Mouse (Mus musculus) hindbrain, embryonic 16.5 days (tissue): ENCODE data around the gene Spef1. TPM values are rescaled to one million over a fixed set of nuclear protein-coding genes. Genes with fewer than 3 reads are reported as not detected.

ENCODE experiments used
- ATAC-seq: fragments of 200-750 bp; cut with Nextera tagmentation; 2 replicates; pipeline ENCODE4 v1.8.0; 2017; ENCODE audit warnings: moderate TSS enrichment, moderate library complexity
- H3K27ac ChIP-seq: fragments of 300-500 bp; sonication (generic); 2 replicates; pipeline ENCODE4 v1.5.1; 2014; ENCODE audit warnings: low read depth, mild to moderate bottlenecking, control low read depth, low read length, moderate library complexity
- H3K27me3 ChIP-seq: fragments of 300-500 bp; sonication (generic); replicated peaks from 2 replicates; pipeline ENCODE4 v1.6.1; 2014; ENCODE audit warnings: low read length; ENCODE audit not compliant: control insufficient read depth, insufficient read depth
- H3K36me3 ChIP-seq: fragments of 300-500 bp; sonication (generic); 2 replicates; pipeline ENCODE4 v1.6.1; 2014; ENCODE audit warnings: mild to moderate bottlenecking, low read length, moderate library complexity, mixed read lengths; ENCODE audit not compliant: control insufficient read depth, insufficient read depth
- H3K4me1 ChIP-seq: fragments of 300-500 bp; sonication (generic); 2 replicates; pipeline ENCODE4 v1.6.1; 2014; ENCODE audit warnings: low read depth, low read length; ENCODE audit not compliant: control insufficient read depth, insufficient read depth
- H3K4me2 ChIP-seq: fragments of 300-500 bp; sonication (generic); 2 replicates; pipeline ENCODE4 v1.6.1; 2014; ENCODE audit warnings: mild to moderate bottlenecking, low read length, control low read depth, moderate library complexity
- H3K4me3 ChIP-seq: fragments of 300-500 bp; sonication (generic); 2 replicates; pipeline ENCODE4 v1.5.1; 2014; ENCODE audit warnings: mild to moderate bottlenecking, low read length, control low read depth, moderate library complexity
- H3K9ac ChIP-seq: fragments of 300-500 bp; sonication (generic); 2 replicates; pipeline ENCODE4 v1.6.1; 2014; ENCODE audit warnings: low read depth, mild to moderate bottlenecking, control low read depth, low read length, moderate library complexity
- H3K9me3 ChIP-seq: fragments of 300-500 bp; sonication (generic); 2 replicates; pipeline ENCODE4 v1.6.1; 2014; ENCODE audit warnings: mild to moderate bottlenecking, low read length, moderate library complexity; ENCODE audit not compliant: control insufficient read depth
- WGBS: fragments of 180-500 bp; shearing (Covaris S2); extraction: QIAGEN DNeasy Blood & Tissue Kit; methylation state at CpG from one replicate; pipeline ENCODE4 v1.1.7; 2014; 5-methylcytosine and 5-hydroxymethylcytosine counted together
- polyA plus RNA-seq: library from polyadenylated mRNA; unstranded; fragments of >200 nt; fragmentation: Nextera tagmentation; extraction: Ambion mirVana; gene quantifications from 2 replicates; pipeline ENCODE4 v1.2.1, GENCODE M21; 2015

The Spef1 gene
- polyA plus RNA-seq, 1 experiment from 2014 or later: 8.0 TPM

- no peak overlapping the region for H3K4me2 ChIP-seq
- H3K9ac ChIP-seq: no peak overlapping the region
- H3K27me3 ChIP-seq: no peaks in the 10 kb centered on the region
- H3K27ac ChIP-seq: no peak overlapping the region
- 86% methylated on average over 8 of the region's 8 CpGs for WGBS
- H3K4me3 ChIP-seq: no peak overlapping the region
- no peaks in the 10 kb centered on the region for H3K9me3 ChIP-seq
- H3K36me3 ChIP-seq: no peaks in the 10 kb centered on the region
- ATAC-seq: no peak
- H3K4me1 ChIP-seq: no peaks in the 10 kb centered on the region
These were observed 52.2 kb downstream of the Spef1 start for GRCm38 (mm10) chr2:131134826-131135400.

GRCm38 (mm10) chr2:131134381-131134780, 52.7 kb downstream of the Spef1 start:
- no peak overlapping the region for H3K9ac ChIP-seq
- no peaks in the 10 kb centered on the region for H3K27me3 ChIP-seq
- no peak overlapping the region for H3K27ac ChIP-seq
- no peaks in the 10 kb centered on the region for H3K4me1 ChIP-seq
- H3K36me3 ChIP-seq: no peaks in the 10 kb centered on the region
- no peak overlapping the region for H3K4me3 ChIP-seq
- H3K4me2 ChIP-seq: no peak overlapping the region
- no peak; the same call in 1 of the 2 replicates for ATAC-seq
- WGBS: 67% methylated on average over 1 of the region's 1 CpGs
- H3K9me3 ChIP-seq: no peaks in the 10 kb centered on the region

GRCm38 (mm10) chr2:131132930-131133547, 54.0 kb downstream of the Spef1 start, which contains the start of gene Gm11037:
Gene Gm11037, plus strand, starts transcription at chr2:131133497.
- Histone ChIP-seq H3K4me3 (no peak within 1 kb of the TSS), H3K4me2 (no peak within 1 kb of the TSS), H3K27me3 (no peaks in the 10 kb centered on the region), H3K9ac (no peak within 1 kb of the TSS), H3K4me1 (no peaks in the 10 kb centered on the region), H3K36me3 (no peaks in the 10 kb centered on the region), H3K9me3 (no peaks in the 10 kb centered on the region), H3K27ac (no peak within 1 kb of the TSS)
- ATAC-seq: no peak
- 82% methylated on average over 9 of the region's 9 CpGs for WGBS

GRCm38 (mm10) chr2:131132111-131132888, 54.8 kb downstream of the Spef1 start:
- no peak for ATAC-seq
- no peak overlapping the region for H3K4me2 ChIP-seq
- no peak overlapping the region for H3K9ac ChIP-seq
- no peak overlapping the region for H3K4me3 ChIP-seq
- no peaks in the 10 kb centered on the region for H3K9me3 ChIP-seq
- H3K27me3 ChIP-seq: no peaks in the 10 kb centered on the region
- H3K36me3 ChIP-seq: no peaks in the 10 kb centered on the region
- H3K4me1 ChIP-seq: peaks cover 2% of the 10 kb centered on the region
- H3K27ac ChIP-seq: no peak overlapping the region
- 84% methylated on average over 10 of the region's 10 CpGs for WGBS

DNA sequence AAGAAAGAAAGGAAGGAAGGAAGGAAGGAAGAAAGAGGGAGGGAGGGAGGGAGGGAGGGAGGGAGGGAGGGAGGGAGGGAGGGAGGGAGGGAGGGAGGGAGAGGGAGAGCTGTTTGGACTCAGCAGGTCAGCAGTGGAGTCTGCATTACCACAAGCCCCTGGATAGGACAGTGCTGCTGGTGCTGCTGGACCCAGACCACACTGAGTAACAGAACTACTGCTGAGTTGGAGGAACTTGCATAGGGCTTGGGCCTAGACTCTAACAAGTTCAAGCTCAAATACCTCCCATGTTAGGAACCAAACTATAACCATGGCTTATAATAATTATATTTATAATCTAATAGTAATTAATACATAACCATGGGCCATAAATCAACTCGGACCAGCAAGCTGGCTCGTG, 56.2 kb downstream of the Spef1 start:
- WGBS: 80% methylated on average over 2 of the region's 2 CpGs
- no peaks in the 10 kb centered on the region for H3K27me3 ChIP-seq
- ATAC-seq: no peak
- no peak overlapping the region for H3K4me2 ChIP-seq
- peaks cover 7% of the 10 kb centered on the region for H3K4me1 ChIP-seq
- H3K36me3 ChIP-seq: no peaks in the 10 kb centered on the region
- H3K9ac ChIP-seq: no peak overlapping the region
- no peak overlapping the region for H3K27ac ChIP-seq
- no peaks in the 10 kb centered on the region for H3K9me3 ChIP-seq
- no peak overlapping the region for H3K4me3 ChIP-seq

- ATAC-seq: no peak
- H3K36me3 ChIP-seq: no peaks in the 10 kb centered on the region
- H3K4me3 ChIP-seq: no peak overlapping the region
- H3K27ac ChIP-seq: no peak overlapping the region
- no peaks in the 10 kb centered on the region for H3K27me3 ChIP-seq
- no peak overlapping the region for H3K9ac ChIP-seq
- H3K9me3 ChIP-seq: no peaks in the 10 kb centered on the region
- H3K4me1 ChIP-seq: peaks cover 7% of the 10 kb centered on the region
- 85% methylated on average over 5 of the region's 5 CpGs for WGBS
- no peak overlapping the region for H3K4me2 ChIP-seq
These were observed 57.2 kb downstream of the Spef1 start for GRCm38 (mm10) chr2:131129836-131130235.

- H3K36me3 ChIP-seq: no peaks in the 10 kb centered on the region
- peak overlapping the region; percentile 0; the same call in 1 of the 2 replicates for H3K4me2 ChIP-seq
- H3K4me1 ChIP-seq: peaks cover 7% of the 10 kb centered on the region
- no peak for ATAC-seq
- WGBS: 83% methylated on average over 3 of the region's 3 CpGs
- no peak overlapping the region for H3K9ac ChIP-seq
- no peaks in the 10 kb centered on the region for H3K27me3 ChIP-seq
- no peak overlapping the region for H3K27ac ChIP-seq
- no peaks in the 10 kb centered on the region for H3K9me3 ChIP-seq
- H3K4me3 ChIP-seq: no peak overlapping the region
These were observed 58.4 kb downstream of the Spef1 start for GRCm38 (mm10) chr2:131128636-131129157.

- 87% methylated on average over 5 of the region's 5 CpGs for WGBS
- Histone ChIP-seq H3K36me3 (no peaks in the 10 kb centered on the region), H3K27ac (no peak overlapping the region), H3K4me2 (peak overlapping the region; percentile 0), H3K4me1 (peaks cover 7% of the 10 kb centered on the region), H3K9me3 (no peaks in the 10 kb centered on the region), H3K4me3 (no peak overlapping the region), H3K27me3 (no peaks in the 10 kb centered on the region), H3K9ac (no peak overlapping the region)
- ATAC-seq: no peak
These were observed 58.9 kb downstream of the Spef1 start for GRCm38 (mm10) chr2:131128211-131128610.

GRCm38 (mm10) chr2:131127161-131127730, 59.8 kb downstream of the Spef1 start, which contains the start of gene Hspa12b:
Gene Hspa12b, plus strand, starts transcription at chr2:131127280.
- Histone ChIP-seq H3K27me3 (no peaks in the 10 kb centered on the region), H3K4me3 (peak within 1 kb of the TSS; percentile 39), H3K9ac (peak within 1 kb of the TSS; percentile 64), H3K27ac (peak within 1 kb of the TSS; percentile 20; the same call in 1 of the 2 replicates), H3K9me3 (no peaks in the 10 kb centered on the region), H3K36me3 (no peaks in the 10 kb centered on the region), H3K4me2 (peak within 1 kb of the TSS; percentile 68), H3K4me1 (peaks cover 7% of the 10 kb centered on the region)
- 2% methylated on average over 28 of the region's 28 CpGs for WGBS
- peak; percentile 70 for ATAC-seq
